Mouse (Mus musculus) heart, postnatal 0 days (tissue): Measurements from ENCODE around the gene Slc7a14.

ENCODE experiments used
- CTCF ChIP-seq: IDR thresholded peaks from 2 replicates; pipeline ENCODE4 v1.5.1; 2016; ENCODE audit warnings: antibody characterized with exemption, control low read depth, low read depth
- EP300 ChIP-seq: IDR thresholded peaks from 2 replicates; pipeline ENCODE4 v1.6.1; 2016; ENCODE audit warnings: antibody characterized with exemption, low read depth

- TF ChIP-seq CTCF = no peak
- TF ChIP-seq EP300 = no peak
These were observed 69.3 kb downstream of the Slc7a14 start for GRCm38 (mm10) chr3:31240840-31241239.
